Mouse (Mus musculus) ZHBTc4 (cell line): ENCODE results near the gene Zbp1.

Source experiments
- DNase-seq: peaks from one replicate; pipeline ENCODE4 v3.0.0-alpha.2; 2011; ENCODE audit warnings: low read depth, low spot score

Gene Zbp1

GRCm38 (mm10) chr2:173247197-173247596, 28.5 kb upstream of the Zbp1 start:
- no peak for DNase-seq

GRCm38 (mm10) chr2:173246688-173247087, 28.0 kb upstream of the Zbp1 start:
- no peak for DNase-seq

GRCm38 (mm10) chr2:173245258-173245657, 26.5 kb upstream of the Zbp1 start:
- DNase-seq = no peak

GRCm38 (mm10) chr2:173244108-173244507, 25.4 kb upstream of the Zbp1 start:
- no peak for DNase-seq

DNA sequence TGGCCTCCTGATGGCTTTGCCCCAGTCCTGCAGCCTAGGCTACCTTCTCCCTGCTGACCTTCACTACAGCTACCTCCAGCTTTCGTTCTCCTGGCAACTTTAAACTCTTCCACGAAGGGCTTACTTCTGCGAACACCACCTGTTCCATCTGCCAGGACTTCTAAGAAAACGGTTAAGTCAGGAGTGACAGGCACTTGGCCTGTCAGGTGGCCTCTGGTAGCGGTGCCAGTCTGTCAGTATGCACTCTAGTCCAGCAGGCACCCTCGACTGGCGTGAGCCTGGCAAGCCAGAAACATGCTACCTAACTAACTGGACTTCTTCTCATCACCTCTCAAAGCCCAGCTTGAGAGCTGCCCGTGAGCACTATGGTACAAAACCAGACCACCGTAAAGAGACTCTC, 24.9 kb upstream of the Zbp1 start:
- DNase-seq = no peak

DNA sequence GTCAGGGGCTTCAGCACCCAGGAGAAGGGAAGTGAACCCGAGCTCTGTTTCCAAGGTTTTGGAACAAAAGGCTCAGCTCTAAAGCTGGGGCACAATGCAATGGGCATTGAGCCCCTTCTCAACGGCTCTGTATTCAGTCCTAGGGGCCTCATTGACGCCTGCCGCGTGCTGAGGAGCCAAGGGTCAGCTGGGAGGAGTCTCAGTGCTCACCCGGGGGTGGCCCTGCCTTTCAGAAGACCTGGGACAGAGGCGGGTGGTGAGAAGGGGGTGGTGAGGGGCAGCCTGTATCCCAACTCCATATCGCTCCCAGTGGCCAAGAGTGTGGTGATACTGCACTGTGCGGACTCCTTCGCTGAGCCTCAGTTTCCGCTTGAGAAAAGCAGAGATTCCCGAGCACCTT, 24.2 kb upstream of the Zbp1 start:
- no peak for DNase-seq

DNA sequence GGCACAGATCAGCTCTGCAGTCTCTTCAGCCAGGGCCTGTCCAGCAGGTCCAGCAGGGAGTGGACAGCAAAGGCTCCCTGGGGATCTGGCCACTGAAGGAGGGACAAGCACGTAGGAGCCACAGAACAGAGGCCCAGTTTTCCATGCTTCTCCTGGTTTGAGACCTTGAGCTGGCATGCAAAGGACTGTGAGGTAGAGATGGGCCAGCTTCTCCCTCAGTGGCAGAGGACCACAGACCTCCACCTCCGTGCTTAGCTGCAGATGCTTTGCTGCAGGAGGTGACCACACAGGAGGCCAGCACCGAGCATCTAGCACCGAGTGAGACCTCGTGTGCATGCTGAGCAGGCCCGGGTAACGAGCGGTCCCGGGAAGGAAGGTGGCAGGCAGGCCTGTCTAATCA, 22.0 kb upstream of the Zbp1 start:
- DNase-seq = no peak

GRCm38 (mm10) chr2:173238522-173238921, 19.8 kb upstream of the Zbp1 start:
- peak; percentile 59 for DNase-seq

- no peak for DNase-seq
Measured at GRCm38 (mm10) chr2:173235435-173236332, 17.0 kb upstream of the Zbp1 start.

DNA sequence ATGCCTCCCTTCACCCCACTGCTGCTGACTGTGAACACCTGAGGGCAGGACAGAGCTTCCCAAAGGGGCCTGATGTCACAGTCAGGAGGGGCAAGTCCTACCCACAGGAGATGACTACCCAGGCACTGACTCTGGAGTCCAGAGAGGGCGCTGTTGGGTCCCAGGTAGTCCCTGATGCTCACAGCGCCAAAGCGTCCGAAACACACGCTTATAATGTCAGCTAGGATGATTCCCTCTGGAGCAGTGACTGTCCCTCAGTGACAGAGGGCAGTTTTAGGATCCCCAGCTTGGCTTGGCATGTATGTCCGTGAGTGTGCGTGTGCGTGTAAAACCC, 14.0 kb upstream of the Zbp1 start:
- DNase-seq = peak; percentile 79

- DNase-seq = no peak
Measured at GRCm38 (mm10) chr2:173232065-173232765, 13.5 kb upstream of the Zbp1 start.

DNA sequence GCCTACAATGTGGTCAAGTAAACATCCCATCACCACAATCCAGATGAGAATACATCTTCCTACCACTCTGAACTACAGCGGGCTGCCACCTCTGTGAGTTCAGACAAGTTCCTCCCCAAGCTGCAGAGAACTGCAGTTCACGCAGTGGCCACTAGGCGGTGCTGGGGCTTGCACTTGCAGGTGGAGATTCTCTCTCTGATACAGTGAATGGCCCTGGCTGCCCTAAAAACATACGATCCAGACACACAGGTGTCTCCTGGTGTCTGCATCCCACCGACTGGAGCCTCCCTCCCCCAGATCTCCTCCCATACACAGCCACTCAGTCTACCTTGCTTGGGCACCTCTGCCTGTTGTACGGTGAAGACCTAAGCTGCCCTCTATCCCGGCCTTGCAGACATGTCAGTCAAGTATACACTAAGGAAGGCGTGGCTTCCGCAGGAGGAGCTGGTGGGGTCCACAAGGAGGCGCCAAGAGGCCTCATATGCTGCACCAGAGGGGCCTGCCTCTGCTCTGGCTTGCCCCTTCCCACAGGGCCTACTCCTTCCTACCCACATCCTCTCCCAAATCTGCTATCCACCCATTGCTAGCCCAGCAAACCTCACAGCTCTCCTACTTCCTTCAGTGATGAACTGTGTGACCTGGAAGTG, 11.0 kb upstream of the Zbp1 start:
- DNase-seq = peak; percentile 96

DNA sequence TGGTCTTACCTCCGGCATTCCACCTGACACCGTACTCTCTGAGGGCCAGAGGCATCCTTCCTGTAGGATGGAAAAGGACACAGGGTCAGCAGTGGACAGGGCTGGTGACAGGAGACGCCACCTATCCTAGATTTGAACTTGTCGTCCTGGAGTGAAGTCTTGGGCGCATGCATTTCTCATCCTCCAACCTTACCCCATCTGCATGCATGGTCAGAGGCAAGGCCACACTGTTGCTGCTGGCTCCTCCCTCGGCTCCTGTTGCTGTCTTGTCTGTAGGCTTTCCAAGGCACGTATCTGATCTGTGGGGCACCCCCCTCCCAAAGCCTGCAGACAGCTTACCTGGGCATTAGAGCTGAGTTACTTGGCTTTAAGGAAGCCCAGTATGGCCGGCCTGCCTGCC, 9.8 kb upstream of the Zbp1 start:
- no peak for DNase-seq

DNA sequence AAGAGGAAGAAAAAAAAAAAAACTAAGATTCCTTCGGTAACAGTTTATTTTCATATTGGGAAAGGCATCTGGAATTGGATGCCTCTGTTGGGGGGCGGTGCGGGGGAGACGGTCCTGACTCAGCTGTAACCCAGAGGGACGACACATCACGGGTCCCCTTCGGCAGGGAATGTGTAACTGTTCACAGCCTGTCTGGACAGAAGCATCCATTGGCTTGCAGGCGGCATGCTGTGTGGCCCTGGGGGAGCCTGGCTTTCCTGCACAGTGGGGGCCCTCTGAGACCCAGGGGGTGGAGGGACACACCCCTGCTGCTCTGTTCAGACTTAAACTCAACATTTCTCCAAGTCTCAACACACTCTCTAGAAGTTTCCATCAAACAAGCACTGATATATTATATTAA, 8.1 kb upstream of the Zbp1 start:
- peak; percentile 35 for DNase-seq

DNA sequence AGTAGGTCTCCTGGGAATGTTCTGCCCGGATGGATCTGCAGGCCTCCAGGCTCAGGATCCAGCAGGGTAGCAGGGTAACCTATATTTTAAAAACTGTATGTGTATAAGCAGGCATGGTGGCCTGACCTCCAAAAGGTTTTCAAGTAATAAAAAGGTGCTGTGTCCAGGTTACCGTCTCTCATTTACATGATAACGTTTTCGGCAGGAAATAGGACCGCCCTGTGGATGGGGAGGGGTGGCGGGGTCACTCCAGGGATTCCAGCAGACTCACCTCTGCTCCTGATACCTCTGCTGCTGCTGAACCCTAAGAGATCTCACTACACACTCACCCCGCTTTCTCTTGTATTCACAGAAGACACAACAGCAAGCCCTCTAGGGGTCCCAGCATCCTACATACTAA, 7.2 kb upstream of the Zbp1 start:
- peak; percentile 32 for DNase-seq

GRCm38 (mm10) chr2:173224832-173225231, 6.1 kb upstream of the Zbp1 start:
- DNase-seq = peak; percentile 63

DNA sequence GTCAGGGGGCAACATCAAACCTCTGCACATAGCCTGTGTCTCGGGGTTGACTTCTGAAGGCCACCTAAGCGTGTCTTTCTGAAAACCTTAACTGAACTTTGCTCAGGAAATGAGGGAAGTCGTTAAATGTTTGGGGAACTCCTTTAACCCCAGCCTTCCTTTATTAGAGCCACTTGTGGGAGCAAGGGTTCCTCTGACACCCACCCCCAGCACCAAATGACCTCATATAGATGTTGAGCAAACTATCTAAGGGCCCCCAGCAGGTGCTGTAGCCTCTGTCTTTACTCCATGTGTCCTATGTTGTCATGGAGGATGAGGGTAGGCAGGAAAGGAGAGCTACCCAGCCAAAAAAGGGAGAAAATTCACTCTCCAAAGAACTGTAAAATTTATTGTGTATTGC, 5.4 kb upstream of the Zbp1 start:
- DNase-seq = no peak

DNA sequence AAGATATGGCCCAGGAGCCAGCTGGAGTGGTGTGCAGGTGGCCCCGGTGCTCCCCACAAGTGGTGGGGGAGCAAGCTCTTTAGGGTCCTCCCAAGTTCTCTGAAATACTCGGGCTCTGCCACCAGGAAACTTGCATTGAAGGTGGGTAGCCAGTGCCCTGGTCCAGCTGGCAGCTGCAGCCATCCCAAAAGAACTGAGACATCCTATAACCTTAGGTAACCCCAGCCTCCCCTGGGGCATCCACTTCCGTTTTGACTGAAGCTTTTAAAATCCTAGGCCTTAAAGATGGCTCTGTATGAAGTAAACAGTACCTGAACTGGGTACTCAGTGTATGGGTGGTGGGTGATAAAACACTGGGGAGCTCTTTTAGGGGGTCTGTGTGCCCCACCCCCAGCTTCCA, 4.8 kb upstream of the Zbp1 start:
- no peak for DNase-seq

DNA sequence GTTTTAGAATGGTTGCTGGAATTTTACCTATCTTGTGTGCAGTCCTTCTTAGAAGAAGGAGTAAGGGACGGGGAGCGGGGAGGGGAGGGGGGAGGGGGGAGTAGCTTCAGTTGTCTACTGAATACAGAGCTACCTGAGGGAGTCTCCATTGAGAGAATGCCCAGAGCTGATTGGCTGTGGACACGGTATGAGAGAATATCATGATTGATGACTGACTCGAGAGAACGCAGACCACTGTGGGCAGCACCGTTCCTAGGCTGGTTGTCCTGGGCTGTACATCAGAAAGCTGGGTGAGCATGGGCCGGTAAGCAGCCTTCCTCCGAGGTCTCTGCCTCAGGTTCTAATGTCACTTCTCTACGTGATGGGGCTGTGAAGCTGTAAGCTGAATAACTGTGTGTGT, 2.0 kb upstream of the Zbp1 start:
- DNase-seq = no peak

GRCm38 (mm10) chr2:173219256-173219954, 682 bp upstream of the Zbp1 start:
- DNase-seq = peak; percentile 61

- DNase-seq = no peak
Measured at GRCm38 (mm10) chr2:173217763-173218258, 912 bp downstream of the Zbp1 start.

DNA sequence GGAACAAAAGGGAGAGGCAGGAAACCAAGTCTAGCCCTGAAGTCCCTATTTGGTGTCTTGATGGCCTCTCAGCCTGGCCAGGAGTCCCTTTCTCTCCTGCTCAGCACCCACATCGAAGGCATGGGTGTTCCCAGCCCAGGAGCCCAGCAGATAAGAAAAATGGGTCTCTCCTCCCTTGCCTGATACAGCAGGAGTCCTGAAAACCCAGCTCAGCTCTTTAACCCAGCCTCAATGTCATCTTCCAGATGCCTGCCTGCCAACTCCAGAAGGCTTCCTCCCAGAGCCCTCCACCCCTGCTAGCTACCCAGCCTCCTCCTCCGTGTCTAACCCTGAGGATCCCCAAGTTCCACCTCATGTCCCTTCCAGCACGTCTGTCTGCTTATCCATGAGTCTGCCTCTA, 1.5 kb downstream of the Zbp1 start:
- DNase-seq = no peak
